Mouse (Mus musculus) ES-E14 (cell line): ENCODE measurements around the gene Fthl17f. TPM values are rescaled to one million over a fixed set of nuclear protein-coding genes. Genes with fewer than 3 reads are reported as not detected.
"Not testable (repeated sequence)": the region's sequence is repeated elsewhere in the genome, so short reads cannot be mapped to it uniquely, and the experiment has no call there.

Source experiments
- DNase-seq: peaks from one replicate; pipeline ENCODE4 v3.0.0-alpha.2; 2013; ENCODE audit warnings: low read depth, low spot score
- H3K27ac ChIP-seq: 2 replicates; pipeline ENCODE4 v1.5.1; 2012; ENCODE audit warnings: low read depth, mild to moderate bottlenecking, low read length, moderate library complexity, mixed read lengths; ENCODE audit not compliant: poor library complexity, insufficient read depth, severe bottlenecking
- H3K36me3 ChIP-seq: 2 replicates; pipeline ENCODE4 v1.6.1; 2012; ENCODE audit warnings: mild to moderate bottlenecking, low read length, moderate library complexity, mixed read lengths; ENCODE audit not compliant: control insufficient read depth, poor library complexity, insufficient read depth, severe bottlenecking
- H3K4me1 ChIP-seq, 2 experiments: fragments of 150-350 bp in 1 of 2; sonication (generic) in 1 of 2; 2 replicates each; pipeline ENCODE4 v1.6.1; 2012; ENCODE audit warnings: low read length in 2 of 2, mild to moderate bottlenecking in 1 of 2, mixed read lengths in 1 of 2; ENCODE audit not compliant: control insufficient read depth in 2 of 2, insufficient read depth in 2 of 2, poor library complexity in 1 of 2
- H3K4me3 ChIP-seq, 2 experiments: fragments of 150-350 bp in 1 of 2; sonication (generic) in 1 of 2; 2 replicates each; pipeline ENCODE4 v1.5.1; 2012; ENCODE audit warnings: low read length in 2 of 2, low read depth in 1 of 2, mild to moderate bottlenecking in 1 of 2, mixed read lengths in 1 of 2; ENCODE audit not compliant: insufficient read depth in 1 of 2, poor library complexity in 1 of 2, severe bottlenecking in 1 of 2
- H3K9ac ChIP-seq: 2 replicates; pipeline ENCODE4 v1.6.1; 2012; ENCODE audit warnings: low read depth, mild to moderate bottlenecking, low read length, mixed read lengths; ENCODE audit not compliant: poor library complexity, insufficient read depth, severe bottlenecking
- H3K9me3 ChIP-seq: fragments of 150-350 bp; sonication (generic); 2 replicates; pipeline ENCODE4 v1.6.1; 2012; ENCODE audit warnings: low read depth, mild to moderate bottlenecking, low read length; ENCODE audit not compliant: control insufficient read depth, insufficient read depth
- CHD2 ChIP-seq: IDR thresholded peaks from 2 replicates; pipeline ENCODE4 v1.6.1; 2014; ENCODE audit warnings: mild to moderate bottlenecking, low read depth, low read length, inconsistent platforms
- HCFC1 ChIP-seq: IDR thresholded peaks from 2 replicates; pipeline ENCODE4 v1.6.1; 2012; ENCODE audit warnings: low read length, inconsistent platforms, borderline replicate concordance; ENCODE audit not compliant: insufficient read depth
- MAFK ChIP-seq: IDR thresholded peaks from 2 replicates; pipeline ENCODE4 v1.6.1; 2014; ENCODE audit warnings: mild to moderate bottlenecking, low read depth, low read length, inconsistent platforms; ENCODE audit not compliant: insufficient read depth
- ZC3H11A ChIP-seq: IDR thresholded peaks from 2 replicates; pipeline ENCODE4 v1.6.1; 2012; ENCODE audit warnings: low read depth, mild to moderate bottlenecking, inconsistent platforms, low read length, borderline replicate concordance
- ZNF384 ChIP-seq: IDR thresholded peaks from 2 replicates; pipeline ENCODE4 v1.6.1; 2012; ENCODE audit warnings: low read depth, low read length, inconsistent platforms
- in situ Hi-C, 2 experiments: fragments of 600-800 bp; cut with MboI; formaldehyde crosslinking; loops; one replicate each; pipeline ENCODE4 v1.15.1; 2025; ENCODE audit warnings: low sequenced_read_pairs in 2 of 2, inconsistent platforms in 1 of 2; ENCODE audit not compliant: unreplicated experiment in 2 of 2
- total RNA-seq: library from RNA; depleted of rRNA; stranded (reverse); fragments of 300-350 nt; gene quantifications from 2 replicates; pipeline ENCODE4 v1.2.3, GENCODE M21; 2012; rRNA removed

Fthl17f gene
- 4.6 and 4.9 TPM in 2 replicates for total RNA-seq

- 0 out of 4 replicates have a peak within 1 kb of the TSS, but pooled peaks of 1 of the 2 experiments have one; percentile 26 for H3K4me3 ChIP-seq
- H3K4me1 ChIP-seq, H3K9ac ChIP-seq, H3K36me3 ChIP-seq, H3K27ac ChIP-seq, H3K9me3 ChIP-seq, DNase-seq, in situ Hi-C loops: not testable (repeated sequence)
Observed at GRCm38 (mm10) chrX:9062715-9063114, at the start of gene Fthl17f. Gene Fthl17f (plus strand): TSS chrX:9063015.

- no peak for TF ChIP-seq CHD2
- no peak for TF ChIP-seq MAFK
- TF ChIP-seq HCFC1, result no peak
- no peak for TF ChIP-seq ZC3H11A
- TF ChIP-seq ZNF384, result no peak
- no peaks in the 10 kb centered on the region for H3K9me3 ChIP-seq
- no peaks in the 10 kb centered on the region for H3K4me1 ChIP-seq
- no peak overlapping the region for H3K27ac ChIP-seq
- no peaks in the 10 kb centered on the region for H3K36me3 ChIP-seq
- DNase-seq, result no peak
- in situ Hi-C loops, result no loop called here
- no peak overlapping the region for H3K9ac ChIP-seq
- H3K4me3 ChIP-seq, result no peak overlapping the region
Observed at GRCm38 (mm10) chrX:9016079-9016478, 46.7 kb upstream of the Fthl17f start.

- Histone ChIP-seq H3K27ac (no peak overlapping the region), H3K36me3 (no peaks in the 10 kb centered on the region), H3K9me3 (no peaks in the 10 kb centered on the region), H3K9ac (no peak overlapping the region), H3K4me1 (no peaks in the 10 kb centered on the region), H3K4me3 (no peak overlapping the region)
- no peak for DNase-seq
- TF ChIP-seq MAFK (no peak), ZC3H11A (no peak), CHD2 (no peak), HCFC1 (no peak), ZNF384 (no peak)
- in situ Hi-C loops, result no loop called here
Observed at GRCm38 (mm10) chrX:9019481-9019880, 43.3 kb upstream of the Fthl17f start.

DNA sequence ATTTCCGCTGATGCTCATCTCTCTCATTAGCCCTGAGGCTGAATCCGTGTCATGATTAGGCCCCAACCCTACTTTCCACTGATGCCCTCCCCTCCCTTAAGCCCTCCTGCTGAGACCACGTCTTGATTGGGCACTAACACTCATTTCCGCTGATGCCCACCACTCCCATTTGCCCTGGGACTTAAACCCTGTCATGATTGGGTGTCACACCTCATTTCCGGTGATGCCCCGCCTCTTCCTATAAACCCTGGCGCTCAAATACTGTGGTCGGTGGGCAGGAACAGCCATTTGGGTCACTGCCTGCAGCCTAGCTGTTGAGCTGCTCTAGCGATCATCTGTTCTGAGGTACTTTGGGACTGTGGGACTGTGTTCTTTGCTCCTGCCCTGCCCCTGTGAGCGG is 29.6 kb upstream of the Fthl17f start, which contains the start of gene Fthl17e:
TSS of gene Fthl17e (plus strand) at position 301 of the 400 bp plus-strand sequence.
- H3K27ac ChIP-seq, in situ Hi-C loops, H3K9ac ChIP-seq, H3K4me3 ChIP-seq, H3K9me3 ChIP-seq, H3K36me3 ChIP-seq, H3K4me1 ChIP-seq, DNase-seq: not testable (repeated sequence)

GRCm38 (mm10) chrX:9041611-9042010 is 21.2 kb upstream of the Fthl17f start:
- in situ Hi-C loops, DNase-seq, H3K9ac ChIP-seq, H3K4me3 ChIP-seq, H3K4me1 ChIP-seq, H3K36me3 ChIP-seq, H3K9me3 ChIP-seq, H3K27ac ChIP-seq: not testable (repeated sequence)

GRCm38 (mm10) chrX:9060952-9061351 is 1.9 kb upstream of the Fthl17f start:
- DNase-seq, result peak; percentile 39
- H3K36me3 ChIP-seq, H3K27ac ChIP-seq, in situ Hi-C loops, H3K9me3 ChIP-seq, H3K9ac ChIP-seq, H3K4me1 ChIP-seq, H3K4me3 ChIP-seq: not testable (repeated sequence)
